Mouse (Mus musculus): ENCODE data around the gene Abhd15.

Gene Abhd15

GRCm38 (mm10) chr11:77514832-77515636 is at the start of gene Abhd15:
Gene Abhd15, plus strand, starts transcription at chr11:77515121.
- peak; percentile 70 for DNase-seq (ENCODE audit: low read depth, low spot score)

GRCm38 (mm10) chr11:77466544-77466943 is 48.4 kb upstream of the Abhd15 start:
- no peak for DNase-seq (ENCODE audit: low read depth, low spot score)

- peak; percentile 83 for DNase-seq (ENCODE audit: low read depth, low spot score)
Measured at GRCm38 (mm10) chr11:77467157-77467556, 47.8 kb upstream of the Abhd15 start.

GRCm38 (mm10) chr11:77467784-77468183 is 47.1 kb upstream of the Abhd15 start:
- DNase-seq (ENCODE audit: low read depth, low spot score) = peak; percentile 83

GRCm38 (mm10) chr11:77468397-77468796 is 46.5 kb upstream of the Abhd15 start:
- DNase-seq (ENCODE audit: low read depth, low spot score) = no peak

- peak; percentile 64 for DNase-seq (ENCODE audit: low read depth, low spot score)
Measured at GRCm38 (mm10) chr11:77471407-77471806, 43.5 kb upstream of the Abhd15 start.

- DNase-seq (ENCODE audit: low read depth, low spot score) = no peak
Measured at GRCm38 (mm10) chr11:77472775-77473174, 42.1 kb upstream of the Abhd15 start.

GRCm38 (mm10) chr11:77476216-77476615 is 38.7 kb upstream of the Abhd15 start:
- DNase-seq (ENCODE audit: low read depth, low spot score) = no peak

- DNase-seq (ENCODE audit: low read depth, low spot score) = no peak
Measured at GRCm38 (mm10) chr11:77476895-77477294, 38.0 kb upstream of the Abhd15 start.

- DNase-seq (ENCODE audit: low read depth, low spot score) = no peak
Measured at GRCm38 (mm10) chr11:77483043-77483442, 31.9 kb upstream of the Abhd15 start.

GRCm38 (mm10) chr11:77483510-77484255 is 31.2 kb upstream of the Abhd15 start:
- no peak for DNase-seq (ENCODE audit: low read depth, low spot score)

GRCm38 (mm10) chr11:77485229-77485628 is 29.7 kb upstream of the Abhd15 start:
- DNase-seq (ENCODE audit: low read depth, low spot score) = no peak

GRCm38 (mm10) chr11:77486798-77487197 is 28.1 kb upstream of the Abhd15 start:
- DNase-seq (ENCODE audit: low read depth, low spot score) = no peak

GRCm38 (mm10) chr11:77488771-77489581 is 25.9 kb upstream of the Abhd15 start:
- no peak for DNase-seq (ENCODE audit: low read depth, low spot score)

GRCm38 (mm10) chr11:77489591-77490235 is 25.2 kb upstream of the Abhd15 start, which contains the start of gene Ankrd13b:
Gene Ankrd13b, minus strand, starts transcription at chr11:77489678.
- DNase-seq (ENCODE audit: low read depth, low spot score) = peak; percentile 64

- DNase-seq (ENCODE audit: low read depth, low spot score) = no peak
Measured at GRCm38 (mm10) chr11:77490451-77490850, 24.5 kb upstream of the Abhd15 start.

- DNase-seq (ENCODE audit: low read depth, low spot score) = peak; percentile 94
Measured at GRCm38 (mm10) chr11:77491123-77491501, 23.8 kb upstream of the Abhd15 start.

GRCm38 (mm10) chr11:77491502-77492291 is 23.2 kb upstream of the Abhd15 start:
- no peak for DNase-seq (ENCODE audit: low read depth, low spot score)

- DNase-seq (ENCODE audit: low read depth, low spot score) = no peak
Measured at GRCm38 (mm10) chr11:77492311-77492871, 22.5 kb upstream of the Abhd15 start.

- DNase-seq (ENCODE audit: low read depth, low spot score) = peak; percentile 87
Measured at GRCm38 (mm10) chr11:77492911-77493332, 22.0 kb upstream of the Abhd15 start.

Measured in ES-CJ7 (cell line).